Mouse (Mus musculus) hindbrain, embryonic 15.5 days (tissue): ENCODE results near the gene Ccdc182. TPM values are rescaled to one million over a fixed set of nuclear protein-coding genes. Genes with fewer than 3 reads are reported as not detected.
A peak's percentile ranks its signal among the peaks of the same experiment; 100 is the strongest.

ENCODE experiments used
- ATAC-seq: fragments of 200-750 bp; cut with Nextera tagmentation; 2 replicates; pipeline ENCODE4 v1.8.0; 2017; ENCODE audit warnings: low read depth, moderate number of reproducible peaks, moderate TSS enrichment; ENCODE audit not compliant: low FRiP score
- H3K27ac ChIP-seq: fragments of 300-500 bp; sonication (generic); replicated peaks from 2 replicates; pipeline ENCODE4 v1.5.1; 2015; ENCODE audit warnings: mild to moderate bottlenecking, inconsistent platforms
- H3K27me3 ChIP-seq: fragments of 300-500 bp; sonication (generic); 2 replicates; pipeline ENCODE4 v1.6.1; 2015; ENCODE audit warnings: control low read depth, inconsistent platforms
- H3K36me3 ChIP-seq: fragments of 300-500 bp; sonication (generic); 2 replicates; pipeline ENCODE4 v1.6.1; 2015; ENCODE audit warnings: control low read depth, inconsistent platforms
- H3K4me1 ChIP-seq: fragments of 300-500 bp; sonication (generic); replicated peaks from 2 replicates; pipeline ENCODE4 v1.6.1; 2015; ENCODE audit warnings: control low read depth, inconsistent platforms
- H3K4me2 ChIP-seq: fragments of 300-500 bp; sonication (generic); 2 replicates; pipeline ENCODE4 v1.6.1; 2015; ENCODE audit warnings: moderate library complexity, mild to moderate bottlenecking, inconsistent platforms
- H3K4me3 ChIP-seq: fragments of 300-500 bp; sonication (generic); 2 replicates; pipeline ENCODE4 v1.5.1; 2015; ENCODE audit warnings: mild to moderate bottlenecking, inconsistent platforms
- H3K9ac ChIP-seq: fragments of 300-500 bp; sonication (generic); 2 replicates; pipeline ENCODE4 v1.6.1; 2015; ENCODE audit warnings: inconsistent platforms
- H3K9me3 ChIP-seq: fragments of 300-500 bp; sonication (generic); 2 replicates; pipeline ENCODE4 v1.6.1; 2016; ENCODE audit warnings: control low read depth, inconsistent platforms
- WGBS: fragments of 180-500 bp; shearing (Covaris S2); methylation state at CpG from one replicate; pipeline ENCODE4 v1.1.7; 2015; 5-methylcytosine and 5-hydroxymethylcytosine counted together
- polyA plus RNA-seq: library from polyadenylated mRNA; unstranded; fragments of >200 nt; fragmentation: Nextera tagmentation; extraction: Ambion mirVana; gene quantifications from 2 replicates; pipeline ENCODE4 v1.2.1, GENCODE M21; 2015

Gene Ccdc182
- polyA plus RNA-seq, 1 experiment from 2014 or later, result 0.29 TPM

- Histone ChIP-seq H3K9me3 (no peaks in the 10 kb centered on the region), H3K4me1 (peaks cover 44% of the 10 kb centered on the region), H3K27me3 (no peaks in the 10 kb centered on the region), H3K27ac (peak overlapping the region; percentile 45), H3K4me2 (no peak overlapping the region), H3K4me3 (no peak overlapping the region), H3K9ac (no peak overlapping the region), H3K36me3 (no peaks in the 10 kb centered on the region)
- 18% methylated on average over 10 of the region's 10 CpGs for WGBS
- peak; percentile 39; the same call in 1 of the 2 replicates for ATAC-seq
Measured at GRCm38 (mm10) chr11:88309059-88309700, 15.3 kb downstream of the Ccdc182 start.

- no peak for ATAC-seq
- Histone ChIP-seq H3K27me3 (no peaks in the 10 kb centered on the region), H3K36me3 (no peaks in the 10 kb centered on the region), H3K4me2 (no peak overlapping the region), H3K9me3 (no peaks in the 10 kb centered on the region), H3K4me3 (no peak overlapping the region), H3K27ac (no peak overlapping the region), H3K4me1 (peaks cover 48% of the 10 kb centered on the region), H3K9ac (no peak overlapping the region)
- WGBS, result 65% methylated on average over 6 of the region's 6 CpGs
Measured at GRCm38 (mm10) chr11:88310773-88311172, 16.9 kb downstream of the Ccdc182 start.

GRCm38 (mm10) chr11:88311606-88312005 lies 17.7 kb downstream of the Ccdc182 start:
- H3K9me3 ChIP-seq, result no peaks in the 10 kb centered on the region

GRCm38 (mm10) chr11:88313512-88313911 lies 19.7 kb downstream of the Ccdc182 start:
- H3K9ac ChIP-seq, result no peak overlapping the region
- WGBS, result 11% methylated on average over 8 of the region's 8 CpGs
- no peak overlapping the region for H3K4me3 ChIP-seq
- no peaks in the 10 kb centered on the region for H3K27me3 ChIP-seq
- ATAC-seq, result no peak
- H3K27ac ChIP-seq, result peak overlapping the region; percentile 26; the same call in 1 of the 2 replicates
- no peak overlapping the region for H3K4me2 ChIP-seq
- peaks cover 54% of the 10 kb centered on the region for H3K4me1 ChIP-seq
- no peaks in the 10 kb centered on the region for H3K36me3 ChIP-seq
- no peaks in the 10 kb centered on the region for H3K9me3 ChIP-seq

More at GRCm38 (mm10) chr11:88311606-88312005, 17.7 kb downstream of the Ccdc182 start:
- no peaks in the 10 kb centered on the region for H3K27me3 ChIP-seq
- H3K4me3 ChIP-seq, result no peak overlapping the region
- no peaks in the 10 kb centered on the region for H3K36me3 ChIP-seq
- ATAC-seq, result no peak
- no peak overlapping the region for H3K4me2 ChIP-seq
- WGBS, result 46% methylated on average over 7 of the region's 7 CpGs
- peaks cover 48% of the 10 kb centered on the region for H3K4me1 ChIP-seq
- H3K27ac ChIP-seq, result no peak overlapping the region; the same call in 1 of the 2 replicates
- no peak overlapping the region for H3K9ac ChIP-seq

- Histone ChIP-seq H3K9me3 (no peaks in the 10 kb centered on the region), H3K4me3 (no peak overlapping the region), H3K9ac (no peak overlapping the region), H3K27ac (peak overlapping the region; percentile 14; the same call in 1 of the 2 replicates), H3K4me1 (peaks cover 44% of the 10 kb centered on the region), H3K27me3 (no peaks in the 10 kb centered on the region), H3K36me3 (no peaks in the 10 kb centered on the region), H3K4me2 (no peak overlapping the region)
- ATAC-seq, result no peak
- WGBS, result 33% methylated on average over 6 of the region's 6 CpGs
Measured at GRCm38 (mm10) chr11:88314471-88314870, 20.6 kb downstream of the Ccdc182 start.

- WGBS, result 91% methylated on average over 5 of the region's 5 CpGs
- Histone ChIP-seq H3K27ac (0 out of 2 replicates have a peak overlapping the region, but pooled peaks have one; percentile 14), H3K4me3 (no peak overlapping the region), H3K27me3 (no peaks in the 10 kb centered on the region), H3K36me3 (no peaks in the 10 kb centered on the region), H3K4me1 (peaks cover 36% of the 10 kb centered on the region), H3K9ac (no peak overlapping the region), H3K9me3 (no peaks in the 10 kb centered on the region), H3K4me2 (no peak overlapping the region)
- ATAC-seq, result no peak
Measured at GRCm38 (mm10) chr11:88315393-88315792, 21.5 kb downstream of the Ccdc182 start.

GRCm38 (mm10) chr11:88318850-88319249 lies 25.0 kb downstream of the Ccdc182 start:
- peaks cover 21% of the 10 kb centered on the region for H3K4me1 ChIP-seq
- no peaks in the 10 kb centered on the region for H3K9me3 ChIP-seq
- H3K9ac ChIP-seq, result no peak overlapping the region
- no peak overlapping the region for H3K4me3 ChIP-seq
- H3K4me2 ChIP-seq, result no peak overlapping the region
- no peaks in the 10 kb centered on the region for H3K36me3 ChIP-seq
- WGBS, result 73% methylated on average over 5 of the region's 5 CpGs
- H3K27ac ChIP-seq, result no peak overlapping the region
- no peak for ATAC-seq
- H3K27me3 ChIP-seq, result no peaks in the 10 kb centered on the region

- Histone ChIP-seq H3K4me3 (no peak overlapping the region), H3K4me2 (no peak overlapping the region), H3K9me3 (no peaks in the 10 kb centered on the region), H3K4me1 (peaks cover 34% of the 10 kb centered on the region), H3K36me3 (no peaks in the 10 kb centered on the region), H3K9ac (no peak overlapping the region), H3K27ac (no peak overlapping the region; the same call in 1 of the 2 replicates), H3K27me3 (no peaks in the 10 kb centered on the region)
- ATAC-seq, result peak; percentile 75
- WGBS, result 4% methylated on average over 4 of the region's 4 CpGs
Measured at GRCm38 (mm10) chr11:88327016-88327415, 33.2 kb downstream of the Ccdc182 start.

GRCm38 (mm10) chr11:88328813-88329595 lies 35.1 kb downstream of the Ccdc182 start:
- Histone ChIP-seq H3K4me1 (peaks cover 38% of the 10 kb centered on the region), H3K27ac (peak overlapping the region; percentile 9; the same call in 1 of the 2 replicates), H3K9me3 (no peaks in the 10 kb centered on the region), H3K36me3 (no peaks in the 10 kb centered on the region), H3K4me3 (no peak overlapping the region), H3K9ac (no peak overlapping the region), H3K27me3 (no peaks in the 10 kb centered on the region), H3K4me2 (no peak overlapping the region)
- ATAC-seq, result no peak
- 66% methylated on average over 17 of the region's 17 CpGs for WGBS

- H3K4me2 ChIP-seq, result no peak overlapping the region
- H3K27me3 ChIP-seq, result no peaks in the 10 kb centered on the region
- H3K27ac ChIP-seq, result peak overlapping the region; percentile 62
- no peak overlapping the region for H3K9ac ChIP-seq
- H3K9me3 ChIP-seq, result no peaks in the 10 kb centered on the region
- H3K4me1 ChIP-seq, result peaks cover 38% of the 10 kb centered on the region
- no peaks in the 10 kb centered on the region for H3K36me3 ChIP-seq
- peak; percentile 55; the same call in 1 of the 2 replicates for ATAC-seq
- WGBS, result 29% methylated on average over 11 of the region's 11 CpGs
- H3K4me3 ChIP-seq, result no peak overlapping the region
Measured at GRCm38 (mm10) chr11:88330799-88331198, 36.9 kb downstream of the Ccdc182 start.

- 86% methylated on average over 8 of the region's 8 CpGs for WGBS
- no peak overlapping the region for H3K27ac ChIP-seq
- no peaks in the 10 kb centered on the region for H3K36me3 ChIP-seq
- ATAC-seq, result no peak
- no peaks in the 10 kb centered on the region for H3K9me3 ChIP-seq
- no peak overlapping the region for H3K9ac ChIP-seq
- peaks cover 35% of the 10 kb centered on the region for H3K4me1 ChIP-seq
- H3K4me2 ChIP-seq, result no peak overlapping the region
- no peaks in the 10 kb centered on the region for H3K27me3 ChIP-seq
- no peak overlapping the region for H3K4me3 ChIP-seq
Measured at GRCm38 (mm10) chr11:88331722-88332121, 37.9 kb downstream of the Ccdc182 start.

GRCm38 (mm10) chr11:88332309-88332934 lies 38.6 kb downstream of the Ccdc182 start:
- H3K9me3 ChIP-seq, result no peaks in the 10 kb centered on the region
- peak overlapping the region; percentile 49 for H3K27ac ChIP-seq
- no peak for ATAC-seq
- H3K4me2 ChIP-seq, result no peak overlapping the region
- no peaks in the 10 kb centered on the region for H3K36me3 ChIP-seq
- WGBS, result 63% methylated on average over 8 of the region's 8 CpGs
- no peak overlapping the region for H3K9ac ChIP-seq
- H3K27me3 ChIP-seq, result no peaks in the 10 kb centered on the region
- H3K4me1 ChIP-seq, result peaks cover 28% of the 10 kb centered on the region
- H3K4me3 ChIP-seq, result no peak overlapping the region
